Mouse (Mus musculus) gastrocnemius, postnatal 10 days (tissue): ENCODE measurements around the gene Mfap3. TPM values are rescaled to one million over a fixed set of nuclear protein-coding genes. Genes with fewer than 3 reads are reported as not detected.

Experiments used
- total RNA-seq, 2 experiments: library from RNA; stranded (reverse); gene quantifications; 2 replicates each; pipeline ENCODE4 v1.2.3; 2021

Mfap3 gene
- total RNA-seq, 2 experiments from 2014 or later = 16.1 to 18.4 TPM

Other genes starting within 250 kb of the Mfap3 start
- gene Fam114a2, start within 50 bp of the Mfap3 start, total RNA-seq = 10 to 100 TPM; 38.3 to 45.4 TPM
- 10 to 100 TPM; 13.0 to 15.7 TPM for gene Galnt10, start 126.8 kb downstream of the Mfap3 start, total RNA-seq